ENCODE assay signal across 8 mouse cellular contexts in genomic region chr3:54807666-54808217, GRCm38 (mm10). TPM values are rescaled to one million over a fixed set of nuclear protein-coding genes. Genes with fewer than 3 reads are reported as not detected.
DNase-seq lines count a peak whose midpoint lies in the region; ATAC-seq lines count a peak whose summit lies in the region.

TSS of gene Rfxap (minus strand) at chr3:54807791.

- peak; percentile 96 for DNase-seq in adipocyte (ENCODE audit: low spot score)
- DNase-seq in embryo, embryonic 10 days (ENCODE audit: low spot score), result peak; percentile 97
- peak; percentile 97 for DNase-seq in gastrocnemius, postnatal 10 days
- DNase-seq in induced T-regulatory cell, adult 2 months (ENCODE audit: low read depth), result peak; percentile 97
- peak; percentile 82 to 93 for DNase-seq in left cerebral cortex, adult 9 months (ENCODE audit: low spot score in 2 of 2)
- DNase-seq in right cerebral cortex, postnatal 14 days, result peak; percentile 98
- DNase-seq in urinary bladder, postnatal 36 days (ENCODE audit: low spot score in 2 of 2), result peak; percentile 92 to 93

- peak; percentile 77 for ATAC-seq in megakaryocyte progenitor cell, adult 5-6 weeks (replicated peaks; ENCODE audit: poor library complexity)

RNA-seq across cellular contexts. Expression of gene Rfxap, which starts in this region (rescaled TPM):
- 10 to 100 TPM; 23.4 to 25.3 TPM for total RNA-seq in gastrocnemius, postnatal 10 days (2021)
- 39.8 and 44.5 TPM in 2 replicates for total RNA-seq in megakaryocyte progenitor cell, adult 5-6 weeks (2015)
- total RNA-seq in megakaryocyte progenitor cell, adult 5-6 weeks (2017), result 50.5 and 51.6 TPM in 2 replicates

Comparison
In these comparisons a context has a peak if more than half of its experiments do, and no peak if none do; other contexts are left out.
1. Peak in every context shown above with its lines: DNase-seq and ATAC-seq.